ENCODE assay signal across 9 mouse cellular contexts in the genomic region with DNA sequence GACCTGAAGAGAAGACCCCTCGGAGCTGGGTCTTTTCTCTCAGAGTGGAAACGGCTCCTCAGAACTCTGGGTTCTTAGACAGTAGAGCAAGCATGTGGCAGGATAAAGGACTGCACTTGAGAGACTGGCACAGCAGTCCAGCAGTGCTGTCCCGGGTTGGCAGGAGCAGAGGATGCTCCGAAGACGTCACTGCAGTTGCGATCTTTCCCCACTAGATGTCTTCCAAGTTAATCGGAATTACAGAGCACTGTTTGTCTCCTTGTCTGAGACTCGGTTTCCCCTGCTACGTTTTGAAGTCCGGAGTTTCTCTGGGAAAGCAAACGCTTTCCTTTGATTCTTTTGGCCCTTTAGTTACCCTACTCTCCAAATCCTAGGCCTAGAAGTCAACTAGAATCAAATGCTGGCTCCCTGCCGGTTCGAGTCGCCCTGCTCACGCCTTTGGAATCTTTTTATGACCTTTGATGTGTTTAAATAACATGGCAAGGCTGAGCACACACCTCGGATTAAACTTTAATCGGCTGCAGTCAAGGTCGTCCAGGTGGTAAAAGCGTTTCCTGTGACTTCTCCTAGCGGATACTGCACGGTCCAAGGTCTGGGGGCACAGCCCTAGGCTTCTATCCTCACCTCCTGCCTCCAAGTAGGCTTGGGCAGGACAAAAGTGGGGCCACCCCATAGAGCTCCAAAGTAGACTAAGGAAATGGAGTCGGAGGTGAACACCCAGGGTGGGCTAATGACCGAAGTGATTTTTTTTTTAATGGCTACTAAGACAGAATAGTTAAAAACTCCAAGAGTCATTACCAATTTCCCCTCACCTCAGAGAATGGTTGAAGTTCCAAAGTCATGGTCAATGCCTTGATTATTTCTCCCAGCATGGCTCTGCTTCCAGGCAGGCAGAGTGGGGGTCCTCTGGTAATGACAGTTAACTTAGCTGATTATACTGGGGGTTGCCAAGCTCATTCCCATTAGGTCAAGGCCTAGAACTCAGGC. TPM values are rescaled to one million over a fixed set of nuclear protein-coding genes. Genes with fewer than 3 reads are reported as not detected.
DNase-seq lines count a peak whose midpoint lies in the region; ATAC-seq and TF ChIP-seq lines count a peak whose summit lies in the region.
"Had no signal": no experiment of that assay in that cellular context is flagged by ENCODE, and none has a peak within 500 bp of the region (broad histone marks: within the 10 kb centered on the region; RNA-seq: fewer than 3 reads in every experiment).

No protein-coding gene starts in this region.

- no peak overlapping the region for H3K27ac ChIP-seq in midbrain, embryonic 10.5 days (replicated peaks)
- H3K27ac ChIP-seq in midbrain, embryonic 16.5 days (ENCODE audit: low read length), result no peak overlapping the region
- H3K27ac ChIP-seq in intestine, postnatal 0 days (ENCODE audit: low read depth, low read length), result no peak overlapping the region
- H3K27ac ChIP-seq in limb, embryonic 10.5 days, result peak overlapping the region; percentile 1; the same call in 1 of the 2 replicates
- H3K27ac ChIP-seq in neural tube, embryonic 13.5 days (replicated peaks), result no peak overlapping the region

- H3K36me3 ChIP-seq in midbrain, embryonic 10.5 days, result no peaks in the 10 kb centered on the region
- no peaks in the 10 kb centered on the region for H3K36me3 ChIP-seq in midbrain, embryonic 16.5 days (ENCODE audit: control insufficient read depth, insufficient read depth, low read length)
- H3K36me3 ChIP-seq in intestine, postnatal 0 days (ENCODE audit: control insufficient read depth, insufficient read depth), result no peaks in the 10 kb centered on the region
- H3K36me3 ChIP-seq in limb, embryonic 10.5 days, result no peaks in the 10 kb centered on the region
- H3K36me3 ChIP-seq in neural tube, embryonic 13.5 days, result no peaks in the 10 kb centered on the region

- peak; percentile 73 for DNase-seq in midbrain, embryonic 10.5 days (ENCODE audit: low spot score)
- peak; percentile 62 for DNase-seq in adrenal gland, adult 2 months
- peak; percentile 38 for DNase-seq in fibroblast of lung, adult 2 months (ENCODE audit: low read depth)
- peak; percentile 61 for DNase-seq in limb, embryonic 10.5 days (ENCODE audit: low spot score)

- no peak for ATAC-seq in midbrain, embryonic 16.5 days
- peak; percentile 65 for ATAC-seq in intestine, postnatal 0 days
- 0 out of 2 replicates have a peak, but pooled peaks have one; percentile 40 for ATAC-seq in neural tube, embryonic 13.5 days (ENCODE audit: low read depth)
- no peak for ATAC-seq in erythroblast, adult 5-6 weeks (replicated peaks; ENCODE audit: low FRiP score, poor library complexity, severe bottlenecking)

- H3K27me3 ChIP-seq in midbrain, embryonic 10.5 days (ENCODE audit: low read depth, poor library complexity, severe bottlenecking), result peaks cover 100% of the 10 kb centered on the region
- peaks cover 81% of the 10 kb centered on the region for H3K27me3 ChIP-seq in midbrain, embryonic 16.5 days (ENCODE audit: control insufficient read depth, insufficient read depth, low read depth, low read length)
- H3K27me3 ChIP-seq in intestine, postnatal 0 days (replicated peaks; ENCODE audit: control insufficient read depth, insufficient read depth, low read length), result peaks cover 96% of the 10 kb centered on the region
- peaks cover 99% of the 10 kb centered on the region for H3K27me3 ChIP-seq in limb, embryonic 10.5 days (ENCODE audit: low read depth, poor library complexity, severe bottlenecking)
- H3K27me3 ChIP-seq in neural tube, embryonic 13.5 days, result peaks cover 97% of the 10 kb centered on the region

- H3K4me2 ChIP-seq in midbrain, embryonic 16.5 days (ENCODE audit: low read length), result no peak overlapping the region
- H3K4me2 ChIP-seq in intestine, postnatal 0 days (replicated peaks; ENCODE audit: low read depth), result peak overlapping the region; percentile 40; the same call in 1 of the 2 replicates
- no peak overlapping the region for H3K4me2 ChIP-seq in neural tube, embryonic 13.5 days

- no peak overlapping the region for H3K9ac ChIP-seq in midbrain, embryonic 16.5 days (ENCODE audit: low read depth, low read length)
- H3K9ac ChIP-seq in intestine, postnatal 0 days (ENCODE audit: low read depth, low read length), result no peak overlapping the region
- no peak overlapping the region for H3K9ac ChIP-seq in neural tube, embryonic 13.5 days

- TF ChIP-seq CTCF in intestine, postnatal 0 days (IDR thresholded peaks at IDR 0.05; ENCODE audit: low read depth), result peak; percentile 81

- 5% methylated on average over 23 of the region's 23 CpGs for WGBS in midbrain, embryonic 10.5 days
- 5% methylated on average over 23 of the region's 23 CpGs for WGBS in midbrain, embryonic 16.5 days
- 9% methylated on average over 23 of the region's 23 CpGs for WGBS in intestine, postnatal 0 days
- 3% methylated on average over 23 of the region's 23 CpGs for WGBS in limb, embryonic 10.5 days
- 3% methylated on average over 23 of the region's 23 CpGs for WGBS in neural tube, embryonic 13.5 days

- H3K9me3 ChIP-seq in midbrain, embryonic 10.5 days (replicated peaks), result no peaks in the 10 kb centered on the region
- H3K9me3 ChIP-seq in midbrain, embryonic 16.5 days (replicated peaks; ENCODE audit: control insufficient read depth, low read length, poor library complexity, severe bottlenecking), result no peaks in the 10 kb centered on the region
- H3K9me3 ChIP-seq in intestine, postnatal 0 days (ENCODE audit: control insufficient read depth), result no peaks in the 10 kb centered on the region
- H3K9me3 ChIP-seq in limb, embryonic 10.5 days (replicated peaks), result no peaks in the 10 kb centered on the region
- no peaks in the 10 kb centered on the region for H3K9me3 ChIP-seq in neural tube, embryonic 13.5 days

- H3K4me3 ChIP-seq in midbrain, embryonic 10.5 days, result no peak overlapping the region
- no peak overlapping the region for H3K4me3 ChIP-seq in midbrain, embryonic 16.5 days (ENCODE audit: low read depth, low read length)
- H3K4me3 ChIP-seq in intestine, postnatal 0 days (ENCODE audit: low read depth, low read length), result no peak overlapping the region
- no peak overlapping the region for H3K4me3 ChIP-seq in limb, embryonic 10.5 days
- H3K4me3 ChIP-seq in neural tube, embryonic 13.5 days, result no peak overlapping the region

- no peaks in the 10 kb centered on the region for H3K4me1 ChIP-seq in midbrain, embryonic 10.5 days
- no peaks in the 10 kb centered on the region for H3K4me1 ChIP-seq in midbrain, embryonic 16.5 days (ENCODE audit: control insufficient read depth, insufficient read depth, low read length)
- H3K4me1 ChIP-seq in intestine, postnatal 0 days (replicated peaks; ENCODE audit: control insufficient read depth, insufficient read depth, low read length), result no peaks in the 10 kb centered on the region
- H3K4me1 ChIP-seq in limb, embryonic 10.5 days, result peaks cover 58% of the 10 kb centered on the region
- no peaks in the 10 kb centered on the region; the same call in 1 of the 2 replicates for H3K4me1 ChIP-seq in neural tube, embryonic 13.5 days (replicated peaks)

RNA-seq across cellular contexts. Expression of a gene that starts 10.1 kb away (rescaled TPM):
- not detected in 2 replicates for polyA plus RNA-seq in midbrain, embryonic 10.5 days (2016; fragmentation: Nextera tagmentation; extraction: Ambion mirVana)
- not detected in 2 replicates for polyA plus RNA-seq in midbrain, embryonic 16.5 days (2015; fragmentation: Nextera tagmentation; extraction: Ambion mirVana)
- not detected for total RNA-seq in adrenal gland, adult 2 months (2021)
- polyA plus RNA-seq in adrenal gland, adult 2 months (2012; rRNA removed), result not detected in 2 replicates
- not detected in 2 replicates for polyA plus RNA-seq in intestine, postnatal 0 days (2015; fragmentation: Nextera tagmentation; extraction: Ambion mirVana)
- polyA plus RNA-seq in limb, embryonic 10.5 days (2016; fragmentation: Nextera tagmentation; extraction: Ambion mirVana), result 2.7 and 11.1 TPM in 2 replicates
- polyA plus RNA-seq in neural tube, embryonic 13.5 days (2015; fragmentation: Nextera tagmentation; extraction: Ambion mirVana), result 0.08 and 0.32 TPM in 2 replicates
- total RNA-seq in erythroblast, adult 5-6 weeks (2015; ENCODE audit: low replicate concordance), result not detected in 2 replicates
- not detected in 2 replicates for total RNA-seq in erythroblast, adult 5-6 weeks (2017; ENCODE audit: low replicate concordance)
- total RNA-seq: left cerebral cortex, adult 8-10 months had no signal

RNA-seq across cellular contexts. Expression of a gene that starts 25.2 kb away (rescaled TPM):
- polyA plus RNA-seq in midbrain, embryonic 10.5 days (2016; fragmentation: Nextera tagmentation; extraction: Ambion mirVana), result not detected in 2 replicates
- polyA plus RNA-seq in midbrain, embryonic 16.5 days (2015; fragmentation: Nextera tagmentation; extraction: Ambion mirVana), result not detected in 2 replicates
- not detected for total RNA-seq in adrenal gland, adult 2 months (2021)
- polyA plus RNA-seq in adrenal gland, adult 2 months (2012; rRNA removed), result not detected in 2 replicates
- 1.1 TPM in 1 of 2 replicates, not detected in the other for polyA plus RNA-seq in intestine, postnatal 0 days (2015; fragmentation: Nextera tagmentation; extraction: Ambion mirVana)
- polyA plus RNA-seq in limb, embryonic 10.5 days (2016; fragmentation: Nextera tagmentation; extraction: Ambion mirVana), result 71.6 and 74.9 TPM in 2 replicates
- 4.7 and 5.7 TPM in 2 replicates for polyA plus RNA-seq in neural tube, embryonic 13.5 days (2015; fragmentation: Nextera tagmentation; extraction: Ambion mirVana)
- not detected in 2 replicates for total RNA-seq in erythroblast, adult 5-6 weeks (2015; ENCODE audit: low replicate concordance)
- total RNA-seq in erythroblast, adult 5-6 weeks (2017; ENCODE audit: low replicate concordance), result not detected in 2 replicates
- total RNA-seq: left cerebral cortex, adult 8-10 months had no signal

RNA-seq across cellular contexts. Expression of a gene that starts 30.1 kb away (rescaled TPM):
- 0.06 TPM in 1 of 2 replicates, not detected in the other for polyA plus RNA-seq in midbrain, embryonic 10.5 days (2016; fragmentation: Nextera tagmentation; extraction: Ambion mirVana)
- not detected in 2 replicates for polyA plus RNA-seq in midbrain, embryonic 16.5 days (2015; fragmentation: Nextera tagmentation; extraction: Ambion mirVana)
- total RNA-seq in adrenal gland, adult 2 months (2021), result not detected
- 0.22 TPM in 1 of 2 replicates, not detected in the other for polyA plus RNA-seq in adrenal gland, adult 2 months (2012; rRNA removed)
- 0.17 and 7.8 TPM in 2 replicates for polyA plus RNA-seq in intestine, postnatal 0 days (2015; fragmentation: Nextera tagmentation; extraction: Ambion mirVana)
- 175 and 195 TPM in 2 replicates for polyA plus RNA-seq in limb, embryonic 10.5 days (2016; fragmentation: Nextera tagmentation; extraction: Ambion mirVana)
- 77.8 and 86.6 TPM in 2 replicates for polyA plus RNA-seq in neural tube, embryonic 13.5 days (2015; fragmentation: Nextera tagmentation; extraction: Ambion mirVana)
- not detected in 2 replicates for total RNA-seq in erythroblast, adult 5-6 weeks (2015; ENCODE audit: low replicate concordance)
- total RNA-seq in erythroblast, adult 5-6 weeks (2017; ENCODE audit: low replicate concordance), result not detected in 2 replicates
- total RNA-seq: left cerebral cortex, adult 8-10 months had no signal

RNA-seq across cellular contexts. Expression of a gene that starts 39.9 kb away (rescaled TPM):
- not detected in 2 replicates for polyA plus RNA-seq in midbrain, embryonic 10.5 days (2016; fragmentation: Nextera tagmentation; extraction: Ambion mirVana)
- not detected in 2 replicates for polyA plus RNA-seq in midbrain, embryonic 16.5 days (2015; fragmentation: Nextera tagmentation; extraction: Ambion mirVana)
- total RNA-seq in adrenal gland, adult 2 months (2021), result 1 to 10 TPM in 1 of 2 experiments, under 1 TPM in 1; 0.75 to 1.6 TPM
- 1.7 and 3.8 TPM in 2 replicates for polyA plus RNA-seq in adrenal gland, adult 2 months (2012; rRNA removed)
- 1.1 and 3.0 TPM in 2 replicates for polyA plus RNA-seq in intestine, postnatal 0 days (2015; fragmentation: Nextera tagmentation; extraction: Ambion mirVana)
- polyA plus RNA-seq in limb, embryonic 10.5 days (2016; fragmentation: Nextera tagmentation; extraction: Ambion mirVana), result 95.7 and 123 TPM in 2 replicates
- polyA plus RNA-seq in neural tube, embryonic 13.5 days (2015; fragmentation: Nextera tagmentation; extraction: Ambion mirVana), result 125 and 130 TPM in 2 replicates
- total RNA-seq in erythroblast, adult 5-6 weeks (2015; ENCODE audit: low replicate concordance), result 3.3 TPM in 1 of 2 replicates, not detected in the other
- total RNA-seq in erythroblast, adult 5-6 weeks (2017; ENCODE audit: low replicate concordance), result 2.5 and 4.0 TPM in 2 replicates
- total RNA-seq: left cerebral cortex, adult 8-10 months had no signal

RNA-seq across cellular contexts. Expression of a gene that starts 42.5 kb away (rescaled TPM):
- polyA plus RNA-seq in midbrain, embryonic 10.5 days (2016; fragmentation: Nextera tagmentation; extraction: Ambion mirVana), result 0.15 and 0.29 TPM in 2 replicates
- polyA plus RNA-seq in midbrain, embryonic 16.5 days (2015; fragmentation: Nextera tagmentation; extraction: Ambion mirVana), result 0.46 and 0.48 TPM in 2 replicates
- total RNA-seq in adrenal gland, adult 2 months (2021), result under 1 TPM in 1 of 2 experiments, not detected in 1; 0.14 TPM
- polyA plus RNA-seq in adrenal gland, adult 2 months (2012; rRNA removed), result not detected in 2 replicates
- polyA plus RNA-seq in intestine, postnatal 0 days (2015; fragmentation: Nextera tagmentation; extraction: Ambion mirVana), result 0.04 TPM in 1 of 2 replicates, not detected in the other
- polyA plus RNA-seq in limb, embryonic 10.5 days (2016; fragmentation: Nextera tagmentation; extraction: Ambion mirVana), result 1.4 and 3.7 TPM in 2 replicates
- polyA plus RNA-seq in neural tube, embryonic 13.5 days (2015; fragmentation: Nextera tagmentation; extraction: Ambion mirVana), result 1.7 and 2.3 TPM in 2 replicates
- total RNA-seq in erythroblast, adult 5-6 weeks (2015; ENCODE audit: low replicate concordance), result not detected in 2 replicates
- total RNA-seq in erythroblast, adult 5-6 weeks (2017; ENCODE audit: low replicate concordance), result not detected in 2 replicates
- total RNA-seq: left cerebral cortex, adult 8-10 months had no signal

Comparison
In these comparisons a context has a peak if more than half of its experiments do, and no peak if none do; other contexts are left out.
1. ATAC-seq: peak in intestine, postnatal 0 days (single experiment) and neural tube, embryonic 13.5 days (single experiment); none in midbrain, embryonic 16.5 days (single experiment) and erythroblast, adult 5-6 weeks (single experiment).
2. RNA of a gene that starts 25.2 kb away (polyA plus RNA-seq): 71.6 to 74.9 TPM in limb, embryonic 10.5 days; 4.7 to 5.7 TPM in neural tube, embryonic 13.5 days, 1.1 TPM in intestine, postnatal 0 days, not detected in midbrain, embryonic 10.5 days, not detected in midbrain, embryonic 16.5 days and not detected in adrenal gland, adult 2 months; every median in the first group is over 10 times any median in the second.
3. Peak in every context shown above with its lines, with median percentiles within 50 percentile points of each other: DNase-seq.